Mouse (Mus musculus): ENCODE data around the gene Wdr45.

Wdr45 gene

GRCm38 (mm10) chrX:7765764-7766163 lies 51.6 kb downstream of the Wdr45 start:
- DNase-seq: peak; percentile 53

- no peak for DNase-seq
These were observed 55.3 kb downstream of the Wdr45 start for GRCm38 (mm10) chrX:7769302-7770017.

GRCm38 (mm10) chrX:7772766-7773165 lies 58.6 kb downstream of the Wdr45 start:
- DNase-seq: no peak

- DNase-seq: no peak
These were observed 61.5 kb downstream of the Wdr45 start for GRCm38 (mm10) chrX:7775501-7776205.

GRCm38 (mm10) chrX:7776329-7777082 lies 62.4 kb downstream of the Wdr45 start:
- DNase-seq: no peak
